Mouse (Mus musculus): Measurements from ENCODE around the gene Arfip1.

Arfip1 gene

DNA sequence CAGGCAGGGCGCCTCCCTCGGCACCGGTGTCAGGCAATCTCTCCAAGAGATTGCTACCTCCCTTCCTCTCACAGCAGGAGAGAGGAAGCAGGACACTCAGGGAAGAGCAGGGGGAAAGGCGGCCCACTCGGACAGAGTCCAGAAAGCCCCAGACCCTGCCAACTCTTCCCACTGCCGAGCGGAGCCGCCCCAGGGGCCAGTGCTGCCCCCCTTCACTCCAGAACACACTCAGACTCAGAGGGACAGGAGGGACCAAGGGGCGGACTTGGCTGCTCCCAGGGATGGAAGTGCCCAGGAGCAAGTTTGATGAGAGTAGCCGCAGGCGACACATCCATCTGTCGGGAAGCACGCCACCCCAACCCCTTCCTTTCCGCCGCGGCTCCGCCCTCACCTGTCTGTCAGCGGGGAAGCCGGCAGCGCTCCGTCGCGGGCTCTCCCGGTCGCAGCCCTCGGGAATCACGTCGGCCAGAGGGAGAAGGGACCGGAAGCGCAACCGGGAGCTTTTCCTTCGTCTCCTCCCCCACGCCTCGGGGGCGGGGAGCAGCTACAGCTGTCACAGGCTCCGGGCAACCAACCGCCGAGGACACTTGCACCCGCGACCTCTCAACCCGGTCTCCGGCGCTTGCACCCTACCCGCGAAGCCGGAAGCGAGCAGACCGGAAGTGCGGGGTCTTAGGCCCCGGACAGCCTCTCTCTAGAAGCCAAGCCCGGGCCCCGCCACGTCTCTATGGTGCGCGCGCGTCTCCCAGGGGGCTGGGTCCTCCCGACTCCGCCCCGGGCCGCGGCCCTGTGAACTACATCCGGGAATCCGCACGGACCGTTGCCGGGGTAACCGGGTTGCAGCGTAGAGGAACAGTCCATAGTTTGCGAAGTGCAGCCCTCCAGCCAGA is at the start of gene Arfip1:
Gene Arfip1 (minus strand): TSS at position 603 of the 890 bp plus-strand sequence.
- in situ Hi-C loops (cut with MboI; ENCODE audit: low sequenced_read_pairs): no loop called here

GRCm38 (mm10) chr3:84631586-84631985 is 49.2 kb upstream of the Arfip1 start:
- in situ Hi-C loops (cut with MboI; ENCODE audit: low sequenced_read_pairs): no loop called here

- in situ Hi-C loops (cut with MboI; ENCODE audit: low sequenced_read_pairs): no loop called here
Observed at GRCm38 (mm10) chr3:84622026-84622425, 39.6 kb upstream of the Arfip1 start.

- in situ Hi-C loops (cut with MboI; ENCODE audit: low sequenced_read_pairs): no loop called here
Observed at GRCm38 (mm10) chr3:84619725-84620124, 37.3 kb upstream of the Arfip1 start.

- in situ Hi-C loops (cut with MboI; ENCODE audit: low sequenced_read_pairs): no loop called here
Observed at GRCm38 (mm10) chr3:84619056-84619455, 36.6 kb upstream of the Arfip1 start.

DNA sequence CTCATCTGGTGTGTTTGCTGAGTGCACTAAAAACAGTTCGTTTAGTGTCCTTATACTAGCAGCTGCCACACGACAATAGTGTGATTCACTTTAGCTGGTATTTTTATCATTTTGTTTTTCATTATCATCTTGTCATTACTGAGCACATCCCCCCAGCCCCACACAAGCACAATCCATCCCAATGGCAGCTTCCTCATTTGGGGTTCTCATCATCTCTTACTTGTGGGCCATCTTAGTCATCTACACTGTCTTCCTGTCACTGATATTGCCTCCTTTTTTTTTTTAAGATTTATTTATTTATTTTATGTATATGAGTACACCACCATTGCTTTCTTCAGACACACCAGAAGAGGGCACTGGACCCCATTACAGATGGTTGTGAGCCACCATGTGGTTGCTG is 36.2 kb upstream of the Arfip1 start:
- in situ Hi-C loops (cut with MboI; ENCODE audit: low sequenced_read_pairs): no loop called here

DNA sequence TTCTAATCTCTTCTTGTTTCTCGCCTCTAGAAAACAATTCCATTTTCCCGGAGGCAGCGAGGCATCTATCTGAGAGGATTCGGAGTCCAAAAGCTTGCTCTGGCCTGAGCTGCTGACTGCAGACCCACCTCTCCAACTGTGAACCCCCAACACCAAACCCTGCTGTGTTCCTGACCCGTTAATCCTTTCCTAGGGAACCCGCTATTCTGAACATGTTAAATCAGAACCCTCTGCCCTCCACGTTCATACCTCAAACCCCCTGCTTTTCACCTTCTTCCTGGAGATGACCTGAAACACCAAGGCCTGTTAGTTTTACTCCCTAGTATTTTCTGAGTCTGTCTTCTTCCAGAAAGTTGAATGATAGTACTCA is 33.4 kb upstream of the Arfip1 start:
- in situ Hi-C loops (cut with MboI; ENCODE audit: low sequenced_read_pairs): no loop called here

DNA sequence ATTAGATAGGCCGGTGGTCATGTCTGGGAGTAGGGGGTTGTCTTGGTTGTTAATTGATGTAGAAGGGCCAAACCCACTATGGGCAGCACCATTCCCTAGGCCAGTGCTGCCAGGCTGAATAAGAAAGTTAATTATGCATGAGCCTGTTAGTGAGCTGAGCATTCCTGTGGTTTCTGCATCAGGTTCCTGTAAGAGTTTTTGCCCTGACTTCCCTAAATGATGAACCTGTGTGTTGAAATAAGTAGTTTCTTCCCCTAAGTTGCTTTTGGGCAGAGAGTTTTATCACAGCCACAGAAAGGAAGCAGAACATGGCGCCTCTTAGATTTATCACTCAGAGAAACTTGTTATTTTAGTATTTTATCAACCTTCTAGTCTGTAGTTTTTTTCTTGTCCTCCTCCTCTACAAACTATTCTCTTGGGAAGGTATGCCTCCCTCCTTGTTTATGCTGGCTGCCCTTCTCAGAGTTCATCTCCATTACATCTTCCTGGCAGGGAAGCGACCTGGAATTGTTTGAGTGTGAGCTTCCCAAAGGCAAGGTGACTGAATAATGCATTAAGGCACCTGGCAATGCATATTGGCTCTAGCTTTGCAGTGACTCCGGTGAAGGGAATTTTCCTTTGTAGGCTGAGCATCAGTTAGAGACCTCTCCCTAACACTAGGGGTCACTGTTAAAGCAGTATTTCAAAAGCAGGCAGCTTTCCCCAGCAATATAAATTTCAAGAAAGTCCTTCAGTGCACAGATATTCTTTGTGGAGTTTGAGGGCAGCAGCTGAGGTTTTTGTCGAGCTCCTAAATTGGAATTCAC is 32.8 kb upstream of the Arfip1 start:
- in situ Hi-C loops (cut with MboI; ENCODE audit: low sequenced_read_pairs): no loop called here

DNA sequence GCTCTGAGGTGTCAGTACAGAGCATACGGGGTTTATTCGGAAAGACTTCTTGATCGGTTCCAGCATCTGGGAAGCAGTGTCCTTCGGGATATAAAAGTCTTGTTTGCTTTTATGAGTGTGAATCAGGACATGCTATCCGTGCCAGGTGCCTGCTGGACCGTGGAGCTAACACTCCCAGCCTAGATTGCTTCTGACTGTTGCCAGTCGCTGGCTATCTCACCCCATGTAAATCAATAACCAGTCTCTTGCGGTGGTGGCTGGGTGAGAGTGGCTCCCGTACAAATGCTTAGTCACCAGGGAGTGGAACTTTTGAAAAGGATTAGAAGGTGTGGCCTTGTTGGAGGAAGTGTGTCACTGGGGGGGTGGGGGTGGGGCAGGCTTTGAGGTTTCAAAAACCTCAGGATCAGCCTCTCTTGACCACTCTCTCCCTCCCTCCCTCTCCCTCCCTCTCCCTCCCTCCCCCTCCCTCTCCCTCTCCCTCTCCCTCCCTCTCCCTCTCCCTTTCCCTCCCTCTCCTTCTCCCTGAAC is 27.8 kb upstream of the Arfip1 start:
- in situ Hi-C loops (cut with MboI; ENCODE audit: low sequenced_read_pairs): no loop called here

- in situ Hi-C loops (cut with MboI; ENCODE audit: low sequenced_read_pairs): no loop called here
Observed at GRCm38 (mm10) chr3:84603212-84603611, 20.8 kb upstream of the Arfip1 start.

GRCm38 (mm10) chr3:84602759-84603158 is 20.3 kb upstream of the Arfip1 start:
- in situ Hi-C loops (cut with MboI; ENCODE audit: low sequenced_read_pairs): no loop called here

GRCm38 (mm10) chr3:84601870-84602495 is 19.6 kb upstream of the Arfip1 start:
- in situ Hi-C loops (cut with MboI; ENCODE audit: low sequenced_read_pairs): no loop called here

- in situ Hi-C loops (cut with MboI; ENCODE audit: low sequenced_read_pairs): no loop called here
Observed at GRCm38 (mm10) chr3:84598756-84599155, 16.3 kb upstream of the Arfip1 start.

DNA sequence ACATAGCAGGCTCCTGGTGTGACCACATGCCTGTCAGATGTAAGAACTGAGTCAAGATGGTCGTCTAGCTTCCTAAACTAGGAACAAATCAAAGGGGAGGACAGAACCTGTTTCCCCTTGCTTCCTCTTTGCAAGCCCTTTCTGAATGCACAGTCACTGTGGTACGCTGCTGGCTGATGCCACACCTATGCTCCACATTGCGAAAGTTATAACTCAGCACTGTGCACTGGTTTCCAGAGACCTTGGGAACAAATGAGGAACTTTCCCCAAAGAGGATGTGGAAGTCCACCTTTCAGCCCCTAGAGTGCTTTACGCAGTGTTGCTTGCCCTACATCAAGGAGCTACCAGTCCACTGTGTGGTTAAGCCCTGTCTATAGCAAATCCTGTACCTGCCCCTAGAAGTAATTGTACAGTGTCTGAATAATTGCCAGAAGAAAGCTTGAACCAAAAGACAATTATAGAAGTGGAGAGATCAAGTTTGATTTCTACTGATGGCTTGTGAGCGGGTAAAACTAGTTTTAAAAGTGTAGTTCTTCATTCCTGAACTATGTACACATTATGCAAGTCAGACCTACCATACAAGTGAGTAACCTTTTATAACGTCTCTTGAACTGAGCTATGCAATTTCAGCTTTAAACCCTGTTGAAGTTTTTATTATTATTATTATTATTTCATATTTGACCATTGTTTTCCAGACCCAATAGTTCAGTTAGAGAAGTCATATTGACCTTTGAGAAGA is 15.7 kb upstream of the Arfip1 start:
- in situ Hi-C loops (cut with MboI; ENCODE audit: low sequenced_read_pairs): no loop called here

DNA sequence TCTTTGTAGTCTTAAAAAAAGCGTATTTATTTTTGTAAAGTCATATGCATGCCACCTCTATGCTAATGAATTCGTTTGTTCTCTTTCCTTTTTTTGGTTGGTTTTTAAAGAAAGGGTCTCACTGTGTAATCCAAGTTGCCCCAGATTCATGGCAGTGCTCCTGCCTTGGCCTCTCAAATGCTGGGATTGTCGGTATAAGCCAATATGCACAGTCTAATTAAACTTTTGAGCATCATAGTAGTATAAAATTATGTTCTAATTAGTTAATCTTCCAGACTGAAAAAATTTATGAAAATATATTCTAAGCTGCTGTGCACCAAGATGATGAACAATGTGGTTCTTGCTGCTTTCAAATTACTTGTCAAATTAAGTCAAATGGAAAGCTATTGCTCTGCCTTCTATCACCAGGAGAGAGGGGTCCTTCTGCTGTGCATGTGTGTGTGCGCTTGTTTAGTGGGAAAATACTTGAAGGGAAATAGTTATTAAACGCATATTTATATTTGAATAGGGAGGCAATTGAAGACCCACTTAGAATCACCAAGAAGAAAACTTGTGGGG is 13.3 kb upstream of the Arfip1 start:
- in situ Hi-C loops (cut with MboI; ENCODE audit: low sequenced_read_pairs): no loop called here

GRCm38 (mm10) chr3:84594894-84595676 is 12.7 kb upstream of the Arfip1 start:
- in situ Hi-C loops (cut with MboI; ENCODE audit: low sequenced_read_pairs): no loop called here

DNA sequence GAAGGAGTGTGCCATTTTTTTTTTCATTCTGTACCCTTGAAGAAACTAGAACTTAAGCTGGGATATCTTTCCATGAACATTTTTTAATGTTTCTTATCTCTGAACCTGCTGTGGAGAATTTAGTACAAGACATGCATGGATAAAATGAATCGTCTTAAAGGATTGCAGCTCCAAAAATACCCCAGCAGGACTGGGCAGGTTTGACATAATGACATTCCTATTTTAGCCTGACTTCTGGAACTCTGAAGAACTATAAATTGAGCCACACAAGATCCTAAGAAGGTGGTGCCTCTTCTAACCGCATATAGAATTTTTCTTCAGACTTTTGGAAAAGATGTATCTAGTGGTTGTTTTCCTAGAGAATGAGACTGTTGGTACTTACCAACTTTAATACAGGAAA is 10.8 kb upstream of the Arfip1 start, which contains the start of gene Tigd4:
Gene Tigd4 (plus strand): TSS at position 301 of the 400 bp plus-strand sequence.
- in situ Hi-C loops (cut with MboI; ENCODE audit: low sequenced_read_pairs): no loop called here

- in situ Hi-C loops (cut with MboI; ENCODE audit: low sequenced_read_pairs): no loop called here
Observed at GRCm38 (mm10) chr3:84586736-84587135, 4.3 kb upstream of the Arfip1 start.

DNA sequence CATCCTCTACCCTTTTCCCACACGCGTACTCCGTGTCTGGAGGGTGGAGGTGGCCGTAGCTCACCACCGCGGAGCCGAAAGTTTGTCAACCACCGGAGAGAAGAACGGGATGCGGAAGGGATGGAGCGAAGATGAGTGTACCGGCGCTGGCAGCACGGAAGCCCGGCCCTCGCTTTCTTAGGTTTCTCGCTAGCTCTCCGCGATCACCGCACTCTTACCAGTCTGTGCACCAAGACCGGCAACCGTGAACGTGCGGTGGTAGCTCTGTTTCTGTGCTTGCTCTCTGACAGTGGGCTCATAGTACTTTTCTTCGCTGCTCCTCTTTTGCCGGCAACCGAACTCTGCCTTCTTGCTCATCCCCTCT is 470 bp upstream of the Arfip1 start:
- in situ Hi-C loops (cut with MboI; ENCODE audit: low sequenced_read_pairs): no loop called here

- in situ Hi-C loops (cut with MboI; ENCODE audit: low sequenced_read_pairs): no loop called here
Observed at GRCm38 (mm10) chr3:84581696-84582022, 766 bp downstream of the Arfip1 start.

Measured in CH12F3 (cell line).